Mouse (Mus musculus): ENCODE data around the gene Prr23a1. TPM values are rescaled to one million over a fixed set of nuclear protein-coding genes. Genes with fewer than 3 reads are reported as not detected.

The Prr23a1 gene
- total RNA-seq (2021) = not detected
- long read RNA-seq, experiment 1 = 0 reads
- long read RNA-seq, experiment 2 = 0 reads

GRCm38 (mm10) chr9:98842117-98842516, at the start of gene Prr23a1:
Gene Prr23a1, plus strand, starts transcription at chr9:98842503.
- no peak for DNase-seq

DNA sequence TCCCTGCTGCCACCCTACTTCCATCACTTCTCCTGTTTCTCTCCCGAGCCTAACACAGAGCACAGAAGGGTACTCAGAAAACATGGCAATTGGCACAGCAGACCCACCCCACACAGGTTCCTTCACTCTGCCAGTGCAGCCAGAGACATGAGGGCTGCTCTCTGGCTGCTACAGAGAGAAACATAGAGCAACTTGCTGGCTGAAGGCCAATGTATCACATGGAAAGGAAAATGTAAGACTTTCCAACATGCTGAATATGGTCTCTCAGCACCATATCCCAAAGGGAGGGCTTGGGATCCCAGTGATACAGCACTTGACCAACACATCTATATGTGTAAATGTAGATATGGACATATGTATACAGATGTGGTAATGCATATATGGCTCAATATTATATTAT, 43.3 kb upstream of the Prr23a1 start:
- DNase-seq = no peak

- no peak for DNase-seq
Observed at GRCm38 (mm10) chr9:98803971-98804370, 38.3 kb upstream of the Prr23a1 start.

DNA sequence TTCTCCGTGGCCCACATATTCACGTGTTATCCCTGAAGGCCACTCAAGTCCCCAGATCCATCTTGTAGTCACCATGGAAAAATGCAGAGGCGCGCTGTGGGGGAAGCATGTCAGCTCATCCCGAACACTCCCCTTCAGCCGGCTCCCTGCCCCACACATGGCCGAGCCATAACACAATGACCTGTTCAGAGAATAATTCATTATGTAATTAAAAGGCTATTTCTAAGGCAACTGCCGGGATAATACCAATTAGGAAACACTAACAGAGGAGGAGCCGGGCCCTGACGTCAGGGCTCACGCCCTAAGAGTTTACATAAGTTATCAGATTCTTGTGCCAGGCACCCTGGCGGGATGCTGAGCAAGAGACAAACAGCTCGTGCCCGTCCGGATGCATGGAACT, 36.8 kb upstream of the Prr23a1 start:
- peak in 1 of 2 experiments; percentile 11 for DNase-seq

DNA sequence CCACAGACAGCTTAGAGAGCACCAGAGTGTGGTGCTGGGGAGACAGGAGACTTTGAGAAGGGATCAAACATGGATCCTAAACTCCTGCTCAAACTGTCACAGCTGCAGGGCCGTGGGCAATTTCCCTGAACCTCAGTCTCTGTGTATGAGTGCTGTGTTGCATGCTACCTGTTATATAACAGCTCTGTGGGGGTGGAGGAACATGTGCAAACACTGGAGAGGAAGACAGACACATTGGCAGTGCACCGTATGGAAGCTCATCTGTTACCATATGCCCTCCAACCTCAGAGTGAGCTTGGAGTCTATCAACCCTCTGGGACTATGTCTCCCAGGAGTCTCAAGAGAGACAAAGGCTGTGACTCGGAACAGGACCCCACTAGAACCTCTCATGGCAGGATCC, 36.4 kb upstream of the Prr23a1 start:
- no peak for DNase-seq

DNA sequence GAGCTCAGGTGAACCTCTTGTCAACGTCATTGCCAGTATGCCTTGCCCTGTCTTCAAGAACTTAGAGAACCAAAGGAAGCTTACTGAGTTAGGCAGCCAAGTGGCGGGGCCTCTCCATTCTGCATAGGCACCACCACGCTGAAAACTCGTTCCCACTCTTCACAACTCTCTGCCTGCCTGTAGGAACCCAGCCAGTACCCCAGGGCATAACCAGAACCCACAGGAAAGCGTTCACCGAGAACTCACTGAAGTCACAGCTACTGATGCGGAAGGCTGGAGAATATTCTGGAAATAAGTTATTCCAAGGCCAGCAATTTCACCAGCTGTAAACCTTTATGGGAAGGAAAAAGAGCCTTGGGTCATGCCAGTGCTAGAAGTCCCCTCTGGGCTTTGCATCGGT, 34.7 kb upstream of the Prr23a1 start:
- DNase-seq = no peak

DNA sequence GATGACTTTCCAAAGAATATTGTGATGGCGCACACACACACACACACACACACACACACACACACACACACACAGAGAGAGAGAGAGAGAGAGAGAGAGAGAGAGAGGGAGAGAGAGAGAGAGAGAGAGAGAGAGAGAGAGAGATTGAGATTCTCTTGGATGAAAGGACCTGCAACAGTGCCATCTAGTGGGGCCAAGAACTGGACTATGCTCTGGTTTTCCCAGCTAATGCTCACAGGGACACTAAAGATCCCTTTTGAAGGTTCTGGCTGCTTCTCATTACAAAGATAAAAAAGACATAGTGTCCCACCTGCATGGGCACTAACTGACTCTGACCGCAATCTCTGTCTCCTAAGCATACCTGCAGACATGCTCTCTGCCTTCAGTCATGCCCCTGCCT, 32.8 kb upstream of the Prr23a1 start:
- peak; percentile 25 to 65 for DNase-seq

GRCm38 (mm10) chr9:98816066-98816465, 26.2 kb upstream of the Prr23a1 start:
- no peak for DNase-seq

- DNase-seq = no peak
Observed at GRCm38 (mm10) chr9:98817592-98817991, 24.7 kb upstream of the Prr23a1 start.

DNA sequence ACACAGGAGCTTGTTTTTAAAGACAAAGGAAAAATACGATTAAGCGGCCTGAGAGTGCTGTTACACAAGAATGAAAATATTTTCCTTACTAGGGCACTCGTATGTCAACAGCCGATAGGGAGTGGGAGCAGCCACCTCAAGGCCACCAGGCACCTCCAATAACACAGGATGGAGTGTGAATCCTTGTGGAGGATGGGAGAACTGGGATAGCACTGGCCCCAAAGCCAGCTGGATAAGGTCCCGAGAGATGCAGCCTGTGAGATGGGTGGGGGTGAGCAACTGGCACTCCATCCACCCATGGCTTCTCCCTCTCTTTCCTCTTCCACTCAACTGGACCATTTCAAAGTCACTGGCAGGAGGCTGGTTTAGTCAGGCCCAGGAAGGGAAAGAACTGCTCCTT, 23.3 kb upstream of the Prr23a1 start:
- DNase-seq = peak; percentile 7 to 15

GRCm38 (mm10) chr9:98819481-98819880, 22.8 kb upstream of the Prr23a1 start:
- peak; percentile 23 to 25 for DNase-seq

GRCm38 (mm10) chr9:98820461-98820860, 21.8 kb upstream of the Prr23a1 start:
- DNase-seq = no peak

DNA sequence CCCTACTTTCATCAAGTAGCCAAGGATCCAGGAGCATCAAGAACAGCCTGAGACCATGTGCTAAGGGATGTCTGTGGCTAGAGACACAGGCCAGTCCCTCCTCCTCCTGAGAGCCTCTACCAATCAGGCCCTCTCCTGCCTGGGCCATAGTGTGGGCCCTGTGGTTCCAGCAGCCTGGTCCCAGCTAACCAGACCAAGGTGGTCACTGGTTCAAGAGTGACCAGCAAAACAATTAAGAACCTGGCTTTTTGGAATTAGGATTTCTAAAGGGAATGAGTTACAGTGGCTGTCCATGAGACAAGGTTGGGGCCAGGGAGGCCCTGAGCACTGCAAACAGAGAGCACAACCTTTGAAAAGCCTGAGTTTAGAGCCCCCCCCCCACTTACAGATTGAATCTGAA, 21.2 kb upstream of the Prr23a1 start:
- no peak for DNase-seq

- no peak for DNase-seq
Observed at GRCm38 (mm10) chr9:98823805-98824204, 18.5 kb upstream of the Prr23a1 start.

DNA sequence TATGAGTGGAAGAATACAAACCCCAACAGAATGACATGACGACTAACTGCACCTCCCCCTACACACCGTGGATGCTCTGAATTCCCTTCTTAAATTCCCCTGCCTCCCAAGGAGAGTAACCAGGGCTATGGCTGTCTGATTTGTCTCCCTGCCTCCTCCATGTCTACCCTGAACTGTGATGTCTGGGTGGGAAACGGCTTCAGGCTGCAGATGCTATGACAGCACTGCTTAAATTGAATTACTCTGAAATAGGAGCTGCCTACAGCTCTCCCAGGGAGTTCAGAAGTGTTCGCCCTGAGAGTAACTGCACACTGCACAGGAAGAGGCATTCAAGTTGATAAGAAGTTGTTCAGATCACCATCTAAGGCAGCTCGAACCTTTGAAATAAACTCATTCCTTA, 12.8 kb upstream of the Prr23a1 start:
- DNase-seq = no peak

DNA sequence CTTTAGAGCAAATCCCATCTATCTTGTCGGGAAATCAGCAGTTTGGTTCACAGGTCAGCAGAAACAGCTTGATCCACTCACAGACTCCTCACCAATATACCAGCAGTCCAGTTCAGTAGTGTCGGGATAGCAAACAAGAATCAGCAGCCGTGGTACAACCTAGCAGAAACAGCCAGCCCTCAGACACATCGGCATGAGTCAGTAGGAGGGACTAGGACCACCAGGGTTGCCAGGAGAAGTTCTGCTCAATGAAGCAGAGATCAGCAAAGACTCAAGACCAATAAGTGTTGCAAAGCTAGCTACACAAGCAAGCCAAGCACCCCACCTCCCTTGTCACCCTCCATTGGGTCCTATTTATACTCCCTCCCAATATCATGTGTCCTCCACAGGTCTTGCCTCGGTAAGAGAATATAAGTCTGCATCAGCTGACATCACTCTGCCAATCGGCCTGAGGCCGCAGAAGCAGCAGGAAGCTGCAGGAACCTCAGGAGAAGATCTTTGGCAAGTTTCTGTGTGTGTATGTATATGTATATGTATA, 4.7 kb upstream of the Prr23a1 start:
- DNase-seq = no peak

- no peak for DNase-seq
Observed at GRCm38 (mm10) chr9:98856210-98856609, 13.9 kb downstream of the Prr23a1 start, which contains the start of gene Prr23a2. Gene Prr23a2, plus strand, starts transcription at chr9:98856494.

GRCm38 (mm10) chr9:98863463-98863862, 21.2 kb downstream of the Prr23a1 start:
- DNase-seq = peak in 1 of 2 experiments; percentile 4

- DNase-seq = no peak
Observed at GRCm38 (mm10) chr9:98864571-98864970, 22.3 kb downstream of the Prr23a1 start, which contains the start of gene Prr23a3. Gene Prr23a3, plus strand, starts transcription at chr9:98864767.

Other genes with a start within 250 kb of the Prr23a1 start
- gene Mrps22, start 240.8 kb upstream of the Prr23a1 start, total RNA-seq (2021) = 10 to 100 TPM; 33.3 to 34.4 TPM
- not detected for gene Prr23a2, start 14.0 kb downstream of the Prr23a1 start, total RNA-seq (2021)
- not detected for gene Prr23a3, start 22.3 kb downstream of the Prr23a1 start, total RNA-seq (2021)
- gene 7420426K07Rik, start 60.6 kb downstream of the Prr23a1 start, total RNA-seq (2021) = not detected
- gene Foxl2, start 112.8 kb downstream of the Prr23a1 start, total RNA-seq (2021) = not detected
- 1 to 10 TPM; 4.8 to 5.6 TPM for gene Faim, start 143.9 kb downstream of the Prr23a1 start, total RNA-seq (2021)
- gene Gm1123, start 193.2 kb downstream of the Prr23a1 start, total RNA-seq (2021) = under 1 TPM in 1 of 2 experiments, not detected in 1; 0.18 TPM